Mouse (Mus musculus) midbrain, embryonic 10.5 days (tissue): ENCODE measurements around the gene Tdpoz1. TPM values are rescaled to one million over a fixed set of nuclear protein-coding genes. Genes with fewer than 3 reads are reported as not detected.
"Not testable (repeated sequence)": the region's sequence is repeated elsewhere in the genome, so short reads cannot be mapped to it uniquely, and the experiment has no call there.

ENCODE experiments used
- DNase-seq: peaks from one replicate; pipeline ENCODE4 v3.0.0-alpha.2; 2017; ENCODE audit warnings: low spot score
- H3K27ac ChIP-seq: fragments of 300-500 bp; sonication (generic); replicated peaks from 2 replicates; pipeline ENCODE4 v1.5.1; 2016; ENCODE audit warnings: mild to moderate bottlenecking
- H3K27me3 ChIP-seq: fragments of 300-500 bp; sonication (generic); 2 replicates; pipeline ENCODE4 v1.6.1; 2016; ENCODE audit warnings: low read depth, mild to moderate bottlenecking; ENCODE audit not compliant: poor library complexity, severe bottlenecking
- H3K36me3 ChIP-seq: fragments of 300-500 bp; sonication (generic); 2 replicates; pipeline ENCODE4 v1.6.1; 2016; ENCODE audit warnings: mild to moderate bottlenecking, moderate library complexity
- H3K4me1 ChIP-seq: fragments of 300-500 bp; sonication (generic); 2 replicates; pipeline ENCODE4 v1.6.1; 2016
- H3K4me3 ChIP-seq: fragments of 300-500 bp; sonication (generic); 2 replicates; pipeline ENCODE4 v1.5.1; 2016; ENCODE audit warnings: mild to moderate bottlenecking, moderate library complexity
- H3K9me3 ChIP-seq: fragments of 300-500 bp; sonication (generic); replicated peaks from 2 replicates; pipeline ENCODE4 v1.6.1; 2016; ENCODE audit warnings: mild to moderate bottlenecking
- WGBS: fragments of 180-500 bp; shearing (Covaris S2); methylation state at CpG from one replicate; pipeline ENCODE4 v1.1.7; 2016; 5-methylcytosine and 5-hydroxymethylcytosine counted together
- polyA plus RNA-seq: library from polyadenylated mRNA; unstranded; fragments of >200 nt; fragmentation: Nextera tagmentation; extraction: Ambion mirVana; gene quantifications from 2 replicates; pipeline ENCODE4 v1.2.1, GENCODE M21; 2016

Gene Tdpoz1
- polyA plus RNA-seq: not detected in 2 replicates

DNA sequence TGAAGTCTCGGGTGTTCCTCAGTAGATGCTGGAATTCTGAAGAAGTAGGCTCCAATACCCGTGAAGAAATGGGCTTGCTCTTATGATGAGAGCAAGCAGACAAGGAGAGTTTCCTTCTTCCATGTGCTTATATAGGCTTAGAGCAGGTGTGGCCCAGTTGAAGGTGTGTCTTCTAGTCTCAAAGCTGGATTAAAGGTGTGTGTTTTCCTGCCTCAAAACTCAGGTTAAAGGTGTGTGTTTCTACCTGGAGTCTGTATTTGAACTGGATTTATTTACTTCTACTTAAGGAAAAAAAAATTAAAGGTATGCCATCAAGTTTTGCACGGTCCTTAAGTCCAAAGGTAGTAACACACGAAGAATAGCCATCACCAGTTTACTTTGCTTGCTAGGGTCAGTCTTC is at the start of gene Tdpoz1:
Tdpoz1 (minus strand) TSS at position 101 of the 400 bp plus-strand sequence.
- 86% methylated on average over 3 of the region's 4 CpGs for WGBS

DNA sequence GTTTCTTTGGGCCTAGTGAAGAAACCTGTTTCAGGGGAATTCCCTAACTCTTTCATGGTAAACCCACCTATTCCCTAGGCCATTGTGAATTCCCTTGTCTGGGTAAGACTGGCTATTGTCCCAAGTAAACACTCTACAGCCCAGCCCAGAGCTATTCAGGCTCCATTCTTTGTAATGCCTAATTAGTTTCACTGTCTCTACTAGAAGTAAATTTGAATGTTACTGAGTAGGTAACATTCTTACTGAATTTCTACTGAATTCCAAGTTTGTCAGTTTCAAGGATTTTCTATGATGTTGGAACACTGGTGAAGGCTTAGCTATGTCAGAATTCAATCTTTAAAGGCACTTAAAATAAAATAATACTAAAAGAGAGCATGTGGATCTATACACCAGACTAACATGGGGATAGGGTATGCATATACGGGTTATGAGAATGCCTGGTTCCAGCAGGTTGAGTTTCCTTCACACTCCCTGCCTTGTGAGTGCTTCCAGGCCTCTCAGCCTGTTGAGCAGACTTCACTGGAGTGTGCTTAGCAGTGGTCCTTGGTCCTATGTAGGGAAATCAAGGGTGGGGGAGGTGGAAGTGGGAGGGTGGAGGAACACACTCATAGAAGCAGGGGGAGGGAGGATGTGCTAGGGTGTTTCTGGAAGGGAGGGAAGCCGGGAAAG is 33.0 kb upstream of the Tdpoz1 start:
- DNase-seq, H3K27ac ChIP-seq, H3K9me3 ChIP-seq, H3K4me3 ChIP-seq, H3K4me1 ChIP-seq, H3K36me3 ChIP-seq, H3K27me3 ChIP-seq: not testable (repeated sequence)
- WGBS: 93% methylated on average over 2 of the region's 2 CpGs

More for the DNA sequence above, at the start of gene Tdpoz1:
- DNase-seq, H3K4me1 ChIP-seq, H3K4me3 ChIP-seq, H3K27me3 ChIP-seq, H3K9me3 ChIP-seq, H3K27ac ChIP-seq, H3K36me3 ChIP-seq: not testable (repeated sequence)

DNA sequence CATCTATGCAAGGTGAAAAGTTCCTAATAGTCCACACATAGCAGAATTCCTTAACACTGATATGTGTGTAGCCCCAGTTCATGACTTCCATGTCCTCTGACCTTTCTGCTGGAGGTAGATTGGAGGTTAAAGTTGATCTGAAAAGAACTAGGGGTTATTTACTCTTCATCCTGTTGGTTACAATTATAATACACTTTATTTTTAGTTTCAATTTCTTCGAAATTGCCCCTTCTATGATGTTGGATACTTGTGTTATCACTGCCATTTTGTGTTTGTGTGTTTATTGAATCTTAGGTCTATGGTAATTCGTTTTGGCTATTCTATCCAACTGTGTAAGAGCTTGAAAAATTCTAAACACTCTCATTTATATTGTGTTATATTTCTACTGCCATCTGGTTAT is 16.9 kb upstream of the Tdpoz1 start, which contains the start of gene Gm37596:
Gm37596 (minus strand) TSS at position 101 of the 400 bp plus-strand sequence.
- 85% methylated on average over 1 of the region's 2 CpGs for WGBS
- H3K27ac ChIP-seq, H3K4me3 ChIP-seq, H3K9me3 ChIP-seq, DNase-seq, H3K36me3 ChIP-seq, H3K4me1 ChIP-seq, H3K27me3 ChIP-seq: not testable (repeated sequence)

DNA sequence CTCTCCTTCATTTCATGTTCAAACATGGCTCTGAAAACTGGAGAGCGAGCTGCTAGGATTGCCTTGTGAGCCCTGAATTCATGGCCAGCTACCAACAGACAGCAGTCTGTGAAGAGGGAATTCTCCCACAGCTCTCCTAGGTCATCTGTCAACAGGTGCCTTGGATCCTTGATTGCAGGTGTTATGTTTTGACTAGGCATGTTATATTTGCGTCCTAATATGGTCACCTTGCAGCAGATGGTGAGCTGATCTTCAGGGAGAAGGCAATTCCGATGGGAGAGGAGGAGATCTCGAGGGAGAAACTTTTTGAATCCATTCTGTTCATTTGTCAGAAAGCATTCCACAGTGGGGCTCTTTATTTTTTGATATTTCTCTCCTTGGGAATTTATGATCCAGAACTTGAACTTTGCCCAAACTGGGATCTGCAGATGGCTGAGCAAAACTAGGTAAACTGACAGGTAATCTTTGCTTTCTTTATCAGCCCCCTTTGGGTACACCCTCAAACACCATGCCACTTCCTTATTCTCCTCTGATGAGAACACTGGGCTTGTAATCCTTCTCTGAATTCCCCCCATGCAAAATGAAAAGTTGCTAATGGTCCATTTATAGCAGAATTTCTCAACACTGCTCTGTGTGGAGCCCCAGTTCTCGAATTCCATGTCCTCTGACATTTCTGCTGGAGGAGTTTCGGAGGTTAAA is 5.2 kb downstream of the Tdpoz1 start:
- H3K9me3 ChIP-seq, H3K4me3 ChIP-seq, H3K27me3 ChIP-seq, DNase-seq, H3K27ac ChIP-seq, H3K36me3 ChIP-seq, H3K4me1 ChIP-seq: not testable (repeated sequence)
- 84% methylated on average over 5 of the region's 6 CpGs for WGBS

DNA sequence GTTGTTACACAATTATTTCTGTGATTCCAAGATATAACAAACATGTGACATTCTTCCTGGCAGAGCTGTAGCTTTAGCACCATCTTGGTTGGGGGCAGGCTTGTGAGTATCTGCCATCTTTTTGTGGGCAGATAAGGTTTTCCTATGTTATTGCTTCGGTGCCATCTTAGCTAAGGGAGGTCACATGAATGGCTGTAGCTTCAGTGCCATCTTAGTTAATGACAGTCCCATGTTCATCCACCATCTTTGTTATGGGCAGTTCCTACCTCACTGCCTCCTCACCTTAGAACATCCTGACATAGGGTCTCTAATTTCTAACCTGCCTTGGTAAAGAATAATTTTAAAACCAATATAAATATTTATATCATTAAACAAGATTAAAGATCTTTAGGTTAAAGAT is 21.9 kb downstream of the Tdpoz1 start:
- DNase-seq: no peak
- Histone ChIP-seq H3K27me3 (no peaks in the 10 kb centered on the region), H3K4me3 (no peak overlapping the region), H3K9me3 (no peaks in the 10 kb centered on the region), H3K4me1 (no peaks in the 10 kb centered on the region), H3K27ac (no peak overlapping the region), H3K36me3 (no peaks in the 10 kb centered on the region)
- WGBS: 65% methylated on average over 1 of the region's 1 CpGs

DNA sequence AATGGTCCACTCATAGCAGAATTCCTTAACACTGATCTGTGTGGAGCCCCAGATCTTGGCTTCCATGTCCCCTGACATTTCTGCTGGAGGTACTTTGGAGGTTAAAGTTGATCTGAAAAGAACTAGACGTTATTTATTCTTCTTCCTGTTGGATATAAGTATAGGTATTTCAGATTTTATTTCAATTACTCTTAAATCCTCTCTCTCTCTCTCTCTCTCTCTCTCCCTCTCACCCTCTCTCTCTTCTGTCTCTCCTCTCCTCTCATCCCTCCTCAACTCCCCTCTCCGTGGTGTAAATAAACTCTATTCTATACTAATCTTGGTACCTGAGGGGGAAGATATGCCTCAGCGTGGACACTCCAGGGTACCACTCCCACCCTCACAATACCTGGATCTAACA is 23.5 kb downstream of the Tdpoz1 start, which contains the start of gene Tdpoz2:
Tdpoz2 (minus strand) TSS at position 101 of the 400 bp plus-strand sequence.
- Histone ChIP-seq H3K27ac (no peak within 1 kb of the TSS), H3K36me3 (no peaks in the 10 kb centered on the region), H3K9me3 (no peaks in the 10 kb centered on the region), H3K4me3 (no peak within 1 kb of the TSS), H3K4me1 (no peaks in the 10 kb centered on the region), H3K27me3 (no peaks in the 10 kb centered on the region)
- 87% methylated on average over 3 of the region's 3 CpGs for WGBS
- DNase-seq: no peak

DNA sequence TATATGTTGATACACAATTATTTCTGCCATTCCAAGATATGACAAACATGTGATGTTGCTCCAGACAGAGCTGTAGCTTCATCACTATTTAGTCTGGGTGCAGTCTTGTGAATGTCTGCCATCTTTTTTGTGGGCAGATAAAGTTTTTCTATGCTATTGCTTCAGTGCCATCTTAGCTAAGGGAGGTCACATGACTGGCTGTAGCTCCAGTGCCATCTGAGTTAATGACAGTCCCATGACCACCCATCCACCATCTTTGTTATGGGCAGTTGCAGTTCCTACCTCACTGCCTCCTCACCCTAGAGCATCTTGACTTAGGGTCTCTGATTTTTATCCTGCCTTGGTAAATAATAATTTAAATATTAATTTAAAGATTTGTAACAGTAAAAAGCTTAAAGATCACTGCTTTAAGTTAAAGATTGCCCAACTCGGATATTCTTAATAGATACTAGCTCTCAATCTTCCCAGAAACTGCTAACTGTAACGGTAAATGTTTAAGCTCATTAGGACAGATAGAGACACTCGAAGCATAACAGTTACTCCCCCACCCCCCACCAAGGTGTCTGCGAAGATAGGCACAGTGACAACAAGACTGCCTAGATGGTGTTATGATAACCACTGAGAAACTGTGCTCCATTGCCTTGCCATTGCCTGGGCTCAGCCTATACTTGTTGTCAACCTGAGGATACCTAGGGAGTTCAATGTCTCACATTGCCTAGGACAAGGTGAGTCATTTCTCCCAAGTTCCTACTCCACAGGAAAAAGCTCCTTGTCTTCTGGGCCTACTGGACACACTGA is 45.0 kb downstream of the Tdpoz1 start:
- not testable (repeated sequence) for H3K27ac ChIP-seq, H3K27me3 ChIP-seq, H3K36me3 ChIP-seq, H3K4me3 ChIP-seq, DNase-seq, H3K4me1 ChIP-seq, H3K9me3 ChIP-seq
- 90% methylated on average over 4 of the region's 4 CpGs for WGBS

Other genes with a start within 250 kb of the Tdpoz1 start
- 0.30 and 0.63 TPM in 2 replicates for gene Tchh, start 234.0 kb downstream of the Tdpoz1 start, polyA plus RNA-seq
- gene Tchhl1, start 207.6 kb downstream of the Tdpoz1 start, polyA plus RNA-seq: not detected in 2 replicates
- gene S100a11, start 155.8 kb downstream of the Tdpoz1 start, polyA plus RNA-seq: 245 and 305 TPM in 2 replicates
- 153 and 169 TPM in 2 replicates for gene S100a10, start 121.2 kb downstream of the Tdpoz1 start, polyA plus RNA-seq
- not detected in 2 replicates for gene Tdpoz2, start 23.6 kb downstream of the Tdpoz1 start, polyA plus RNA-seq
- gene Gm37596, start 16.8 kb upstream of the Tdpoz1 start, polyA plus RNA-seq: not detected in 2 replicates
- not detected in 2 replicates for gene Gm5773, start 96.7 kb upstream of the Tdpoz1 start, polyA plus RNA-seq
- not detected in 2 replicates for gene Tdpoz4, start 120.1 kb upstream of the Tdpoz1 start, polyA plus RNA-seq
- gene Tdpoz3, start 149.7 kb upstream of the Tdpoz1 start, polyA plus RNA-seq: not detected in 2 replicates